Mouse (Mus musculus) embryo, embryonic 11 days (tissue): ENCODE measurements around the gene Vmn1r168.
"Not testable (repeated sequence)": the region's sequence is repeated elsewhere in the genome, so short reads cannot be mapped to it uniquely, and the experiment has no call there.

ENCODE experiments used
- DNase-seq: peaks from one replicate; pipeline ENCODE4 v3.0.0-alpha.2; 2015

The Vmn1r168 gene

GRCm38 (mm10) chr7:23539432-23539831, at the start of gene Vmn1r168:
Gene Vmn1r168, plus strand, starts transcription at chr7:23539732.
- not testable (repeated sequence) for DNase-seq

GRCm38 (mm10) chr7:23507106-23507505, 32.4 kb upstream of the Vmn1r168 start, which contains the start of gene Vmn1r167:
Gene Vmn1r167, minus strand, starts transcription at chr7:23507206.
- not testable (repeated sequence) for DNase-seq

GRCm38 (mm10) chr7:23575226-23575625, 35.7 kb downstream of the Vmn1r168 start, which contains the start of gene Vmn1r169:
Gene Vmn1r169, plus strand, starts transcription at chr7:23575526.
- DNase-seq: not testable (repeated sequence)
